Mouse (Mus musculus) forebrain, embryonic 12.5 days (tissue): ENCODE data around the gene Lmna. TPM values are rescaled to one million over a fixed set of nuclear protein-coding genes. Genes with fewer than 3 reads are reported as not detected.

Experiments
- ATAC-seq: fragments of 200-750 bp; cut with Nextera tagmentation; 2 replicates; pipeline ENCODE4 v1.8.0; 2017; ENCODE audit warnings: moderate TSS enrichment; ENCODE audit not compliant: low FRiP score
- H3K27ac ChIP-seq: fragments of 300-500 bp; sonication (generic); 2 replicates; pipeline ENCODE4 v1.5.1; 2016; ENCODE audit warnings: mild to moderate bottlenecking
- H3K27me3 ChIP-seq: fragments of 300-500 bp; sonication (generic); 2 replicates; pipeline ENCODE4 v1.6.1; 2016; ENCODE audit warnings: mild to moderate bottlenecking
- H3K36me3 ChIP-seq: fragments of 300-500 bp; sonication (generic); replicated peaks from 2 replicates; pipeline ENCODE4 v1.6.1; 2016; ENCODE audit warnings: mild to moderate bottlenecking
- H3K4me1 ChIP-seq: fragments of 300-500 bp; sonication (generic); 2 replicates; pipeline ENCODE4 v1.6.1; 2016
- H3K4me2 ChIP-seq: fragments of 300-500 bp; sonication (generic); 2 replicates; pipeline ENCODE4 v1.6.1; 2016; ENCODE audit warnings: mild to moderate bottlenecking, moderate library complexity
- H3K4me3 ChIP-seq: fragments of 300-500 bp; sonication (generic); replicated peaks from 2 replicates; pipeline ENCODE4 v1.5.1; 2016; ENCODE audit warnings: mild to moderate bottlenecking
- H3K9ac ChIP-seq: fragments of 300-500 bp; sonication (generic); 2 replicates; pipeline ENCODE4 v1.6.1; 2016; ENCODE audit warnings: mild to moderate bottlenecking
- H3K9me3 ChIP-seq: fragments of 300-500 bp; sonication (generic); 2 replicates; pipeline ENCODE4 v1.6.1; 2016
- WGBS: fragments of 180-500 bp; shearing (Covaris S2); methylation state at CpG from one replicate; pipeline ENCODE4 v1.1.7; 2016; 5-methylcytosine and 5-hydroxymethylcytosine counted together
- polyA plus RNA-seq: library from polyadenylated mRNA; unstranded; fragments of >200 nt; fragmentation: Nextera tagmentation; extraction: Ambion mirVana; gene quantifications from 2 replicates; pipeline ENCODE4 v1.2.1, GENCODE M21; 2016

The Lmna gene
- polyA plus RNA-seq, 1 experiment from 2014 or later: 25.8 TPM

GRCm38 (mm10) chr3:88484597-88485316, 25.0 kb downstream of the Lmna start:
- H3K4me2 ChIP-seq: peak overlapping the region; percentile 55
- WGBS: 11% methylated on average over 39 of the region's 39 CpGs
- ATAC-seq: no peak
- peak overlapping the region; percentile 31 for H3K4me3 ChIP-seq
- peaks cover 23% of the 10 kb centered on the region for H3K4me1 ChIP-seq
- H3K27me3 ChIP-seq: peaks cover 65% of the 10 kb centered on the region
- no peaks in the 10 kb centered on the region for H3K36me3 ChIP-seq
- H3K9ac ChIP-seq: peak overlapping the region; percentile 45; the same call in 1 of the 2 replicates
- no peak overlapping the region for H3K27ac ChIP-seq
- H3K9me3 ChIP-seq: no peaks in the 10 kb centered on the region

- H3K27ac ChIP-seq: no peak overlapping the region
- no peak overlapping the region for H3K4me3 ChIP-seq
- no peak overlapping the region for H3K9ac ChIP-seq
- peaks cover 21% of the 10 kb centered on the region for H3K4me1 ChIP-seq
- H3K27me3 ChIP-seq: peaks cover 65% of the 10 kb centered on the region
- no peak overlapping the region for H3K4me2 ChIP-seq
- ATAC-seq: peak; percentile 36; the same call in 1 of the 2 replicates
- no peaks in the 10 kb centered on the region for H3K9me3 ChIP-seq
- WGBS: 6% methylated on average over 5 of the region's 5 CpGs
- no peaks in the 10 kb centered on the region for H3K36me3 ChIP-seq
These were observed 26.1 kb downstream of the Lmna start for GRCm38 (mm10) chr3:88483621-88484020.

- H3K4me3 ChIP-seq: no peak overlapping the region
- no peaks in the 10 kb centered on the region for H3K9me3 ChIP-seq
- 78% methylated on average over 8 of the region's 8 CpGs for WGBS
- peaks cover 63% of the 10 kb centered on the region for H3K27me3 ChIP-seq
- no peak for ATAC-seq
- H3K9ac ChIP-seq: no peak overlapping the region
- no peaks in the 10 kb centered on the region for H3K36me3 ChIP-seq
- H3K4me2 ChIP-seq: no peak overlapping the region
- peaks cover 18% of the 10 kb centered on the region for H3K4me1 ChIP-seq
- H3K27ac ChIP-seq: no peak overlapping the region
These were observed 26.6 kb downstream of the Lmna start for GRCm38 (mm10) chr3:88483141-88483540.

GRCm38 (mm10) chr3:88482336-88482735, 27.4 kb downstream of the Lmna start:
- no peaks in the 10 kb centered on the region for H3K9me3 ChIP-seq
- WGBS: 30% methylated on average over 18 of the region's 18 CpGs

GRCm38 (mm10) chr3:88481372-88482040, 28.2 kb downstream of the Lmna start:
- Histone ChIP-seq H3K9ac (no peak overlapping the region), H3K4me1 (peaks cover 20% of the 10 kb centered on the region), H3K27me3 (peaks cover 51% of the 10 kb centered on the region), H3K36me3 (no peaks in the 10 kb centered on the region), H3K27ac (peak overlapping the region; percentile 10; the same call in 1 of the 2 replicates), H3K4me2 (no peak overlapping the region), H3K4me3 (no peak overlapping the region), H3K9me3 (no peaks in the 10 kb centered on the region)
- ATAC-seq: no peak
- WGBS: 67% methylated on average over 8 of the region's 8 CpGs

More at GRCm38 (mm10) chr3:88482336-88482735, 27.4 kb downstream of the Lmna start:
- Histone ChIP-seq H3K27ac (no peak overlapping the region), H3K36me3 (no peaks in the 10 kb centered on the region), H3K4me1 (peaks cover 20% of the 10 kb centered on the region), H3K9ac (no peak overlapping the region), H3K4me2 (no peak overlapping the region), H3K27me3 (peaks cover 58% of the 10 kb centered on the region), H3K4me3 (no peak overlapping the region)
- no peak for ATAC-seq

GRCm38 (mm10) chr3:88480679-88481078, 29.1 kb downstream of the Lmna start:
- Histone ChIP-seq H3K9ac (no peak overlapping the region), H3K27ac (no peak overlapping the region), H3K9me3 (no peaks in the 10 kb centered on the region), H3K4me2 (no peak overlapping the region), H3K4me3 (no peak overlapping the region), H3K27me3 (peaks cover 43% of the 10 kb centered on the region), H3K36me3 (no peaks in the 10 kb centered on the region), H3K4me1 (peaks cover 20% of the 10 kb centered on the region)
- WGBS: 86% methylated on average over 5 of the region's 5 CpGs
- no peak for ATAC-seq

GRCm38 (mm10) chr3:88479828-88480227, 29.9 kb downstream of the Lmna start:
- Histone ChIP-seq H3K9ac (no peak overlapping the region), H3K27ac (no peak overlapping the region), H3K36me3 (no peaks in the 10 kb centered on the region), H3K9me3 (no peaks in the 10 kb centered on the region), H3K4me2 (no peak overlapping the region), H3K4me3 (no peak overlapping the region), H3K4me1 (peaks cover 17% of the 10 kb centered on the region), H3K27me3 (peaks cover 34% of the 10 kb centered on the region)
- no peak for ATAC-seq
- WGBS: 79% methylated on average over 4 of the region's 4 CpGs

GRCm38 (mm10) chr3:88479163-88479562, 30.6 kb downstream of the Lmna start:
- H3K27me3 ChIP-seq: peaks cover 28% of the 10 kb centered on the region
- no peaks in the 10 kb centered on the region for H3K36me3 ChIP-seq
- no peak overlapping the region for H3K4me2 ChIP-seq
- H3K4me1 ChIP-seq: 0 out of 2 replicates have a peak, but pooled peaks cover 11% of the 10 kb centered on the region
- H3K27ac ChIP-seq: no peak overlapping the region
- H3K4me3 ChIP-seq: no peak overlapping the region
- no peak overlapping the region for H3K9ac ChIP-seq
- 64% methylated on average over 3 of the region's 3 CpGs for WGBS
- no peak for ATAC-seq
- H3K9me3 ChIP-seq: no peaks in the 10 kb centered on the region

GRCm38 (mm10) chr3:88477735-88478134, 32.0 kb downstream of the Lmna start:
- Histone ChIP-seq H3K9ac (no peak overlapping the region), H3K36me3 (no peaks in the 10 kb centered on the region), H3K9me3 (no peaks in the 10 kb centered on the region), H3K4me3 (no peak overlapping the region), H3K4me1 (peaks cover 16% of the 10 kb centered on the region), H3K27me3 (peaks cover 13% of the 10 kb centered on the region), H3K27ac (no peak overlapping the region), H3K4me2 (no peak overlapping the region)
- WGBS: 3% methylated on average over 8 of the region's 8 CpGs
- ATAC-seq: peak; percentile 78; the same call in 1 of the 2 replicates

- H3K27me3 ChIP-seq: 0 out of 2 replicates have a peak, but pooled peaks cover 3% of the 10 kb centered on the region
- H3K4me2 ChIP-seq: no peak overlapping the region
- H3K9me3 ChIP-seq: no peaks in the 10 kb centered on the region
- peaks cover 10% of the 10 kb centered on the region for H3K4me1 ChIP-seq
- H3K9ac ChIP-seq: no peak overlapping the region
- no peaks in the 10 kb centered on the region for H3K36me3 ChIP-seq
- 67% methylated on average over 6 of the region's 6 CpGs for WGBS
- no peak overlapping the region for H3K27ac ChIP-seq
- no peak for ATAC-seq
- no peak overlapping the region for H3K4me3 ChIP-seq
These were observed 33.4 kb downstream of the Lmna start for GRCm38 (mm10) chr3:88476403-88476802.

GRCm38 (mm10) chr3:88473571-88473970, 36.2 kb downstream of the Lmna start:
- Histone ChIP-seq H3K4me2 (no peak overlapping the region), H3K27ac (no peak overlapping the region), H3K4me3 (no peak overlapping the region), H3K9me3 (no peaks in the 10 kb centered on the region), H3K9ac (no peak overlapping the region), H3K36me3 (no peaks in the 10 kb centered on the region), H3K4me1 (peaks cover 10% of the 10 kb centered on the region), H3K27me3 (peaks cover 1% of the 10 kb centered on the region; the same call in 1 of the 2 replicates)
- no peak for ATAC-seq
- WGBS: 89% methylated on average over 1 of the region's 1 CpGs

- peak; percentile 58 for ATAC-seq
- H3K9ac ChIP-seq: no peak overlapping the region
- H3K36me3 ChIP-seq: no peaks in the 10 kb centered on the region
- 25% methylated on average over 5 of the region's 5 CpGs for WGBS
- H3K4me1 ChIP-seq: peaks cover 10% of the 10 kb centered on the region
- peak overlapping the region; percentile 37; the same call in 1 of the 2 replicates for H3K27ac ChIP-seq
- no peaks in the 10 kb centered on the region for H3K9me3 ChIP-seq
- H3K4me3 ChIP-seq: no peak overlapping the region
- H3K4me2 ChIP-seq: no peak overlapping the region
- peaks cover 7% of the 10 kb centered on the region; the same call in 1 of the 2 replicates for H3K27me3 ChIP-seq
These were observed 36.7 kb downstream of the Lmna start for GRCm38 (mm10) chr3:88473020-88473419.
